Mouse (Mus musculus): ENCODE measurements at regions not wholly inside any gene's neighbourhood (a gene's known extent, or its start where the extent isn't known, plus 50 kb on each side); places are given as distances from the start of the nearest gene placed in this dataset.

DNA sequence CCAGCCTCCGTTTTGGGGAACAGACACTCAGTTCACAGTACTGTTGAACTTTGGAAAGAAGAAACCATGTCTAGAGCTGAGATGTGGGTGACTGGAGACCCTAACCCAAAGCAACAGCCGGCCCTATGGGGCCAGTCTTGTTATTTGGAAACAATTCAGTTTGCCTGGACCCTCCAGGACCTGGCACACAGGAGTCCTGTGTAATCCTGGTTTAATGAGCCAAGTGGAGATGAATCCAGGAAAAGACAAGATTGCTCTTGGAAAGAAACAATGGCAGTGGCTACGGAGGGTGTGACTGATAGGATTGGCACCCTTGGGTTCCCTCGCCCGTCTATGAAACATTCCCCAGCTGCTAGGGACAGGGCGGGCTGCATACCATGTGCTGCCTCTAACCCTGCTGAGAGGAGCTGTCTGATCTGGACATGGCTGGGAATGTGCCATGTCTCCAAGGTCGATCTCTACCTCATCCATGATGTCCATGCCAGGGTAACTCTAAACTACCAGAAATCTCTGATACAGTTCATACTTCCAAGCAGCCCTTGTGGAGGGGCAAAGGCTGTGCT, 104.6 kb upstream of the Zmiz1 start:
- TF ChIP-seq CTCF (conservative IDR thresholded peaks at IDR 0.05; ENCODE audit: low read length) = no peak
- TF ChIP-seq POU5F1 (IDR thresholded peaks at IDR 0.05; ENCODE audit: borderline replicate concordance, low read length) = no peak
